Comparison of ENCODE assay signal across 9 mouse cellular contexts in genomic region chr11:36108970-36109731, GRCm38 (mm10).
DNase-seq lines count a peak whose midpoint lies in the region; ATAC-seq and TF ChIP-seq lines count a peak whose summit lies in the region.
"Had no signal": no experiment of that assay in that cellular context is flagged by ENCODE, and none has a peak within 500 bp of the region (broad histone marks: within the 10 kb centered on the region; RNA-seq: fewer than 3 reads in every experiment).

No protein-coding gene starts in this region.

- no peak for TF ChIP-seq POLR2A in kidney, adult 2 months (IDR thresholded peaks at IDR 0.05; ENCODE audit: low read depth, low read length)

- no peak for TF ChIP-seq CTCF in kidney, adult 2 months (conservative IDR thresholded peaks at IDR 0.05; ENCODE audit: insufficient read depth, insufficient read length, low read depth, low read length)

- H3K27me3 ChIP-seq in embryonic facial prominence, embryonic 13.5 days = no peaks in the 10 kb centered on the region
- no peaks in the 10 kb centered on the region for H3K27me3 ChIP-seq in kidney, adult 2 months (replicated peaks; ENCODE audit: control insufficient read depth, insufficient read depth, low read length)
- no peaks in the 10 kb centered on the region for H3K27me3 ChIP-seq in midbrain, embryonic 15.5 days (replicated peaks)

- H3K9me3 ChIP-seq in embryonic facial prominence, embryonic 13.5 days = no peaks in the 10 kb centered on the region
- no peaks in the 10 kb centered on the region for H3K9me3 ChIP-seq in midbrain, embryonic 15.5 days

- 0 out of 2 replicates have a peak overlapping the region, but pooled peaks have one; percentile 11 for H3K27ac ChIP-seq in embryonic facial prominence, embryonic 13.5 days
- H3K27ac ChIP-seq in kidney, adult 2 months (ENCODE audit: insufficient read depth, low read depth, low read length) = no peak overlapping the region
- peak overlapping the region; percentile 77 for H3K27ac ChIP-seq in midbrain, embryonic 15.5 days
- H3K27ac ChIP-seq: macrophage had no signal

- 0 out of 2 replicates have a peak, but pooled peaks cover 14% of the 10 kb centered on the region for H3K4me1 ChIP-seq in embryonic facial prominence, embryonic 13.5 days
- H3K4me1 ChIP-seq in kidney, adult 2 months (ENCODE audit: control insufficient read depth, insufficient read depth, low read length) = no peaks in the 10 kb centered on the region
- H3K4me1 ChIP-seq in midbrain, embryonic 15.5 days = peaks cover 43% of the 10 kb centered on the region

- no peak overlapping the region for H3K9ac ChIP-seq in embryonic facial prominence, embryonic 13.5 days
- H3K9ac ChIP-seq in midbrain, embryonic 15.5 days = no peak overlapping the region

- H3K4me3 ChIP-seq in embryonic facial prominence, embryonic 13.5 days = no peak overlapping the region
- H3K4me3 ChIP-seq in kidney, adult 2 months (ENCODE audit: insufficient read depth, low read depth, low read length) = no peak overlapping the region
- no peak overlapping the region for H3K4me3 ChIP-seq in midbrain, embryonic 15.5 days

- no peak for ATAC-seq in embryonic facial prominence, embryonic 13.5 days (ENCODE audit: insufficient number of reproducible peaks, insufficient read depth, low FRiP score, low TSS enrichment, low read depth)
- ATAC-seq in midbrain, embryonic 15.5 days (replicated peaks) = peak; percentile 61

- DNase-seq in adrenal gland, postnatal 10 days = peak; percentile 11
- DNase-seq in adrenal gland, adult 18-20 months (ENCODE audit: low spot score in 2 of 2) = no peak
- peak; percentile 65 for DNase-seq in kidney, adult 2 months
- DNase-seq in heart, postnatal 25 days (ENCODE audit: low spot score) = no peak
- no peak for DNase-seq in lung, postnatal 10 days
- no peak for DNase-seq in thymus, postnatal 25 days

- intact Hi-C loops in heart, postnatal 25 days (cut with DNase I) = no loop called here

- H3K4me2 ChIP-seq in embryonic facial prominence, embryonic 13.5 days = no peak overlapping the region
- no peak overlapping the region for H3K4me2 ChIP-seq in midbrain, embryonic 15.5 days

- H3K36me3 ChIP-seq in embryonic facial prominence, embryonic 13.5 days = no peaks in the 10 kb centered on the region
- no peaks in the 10 kb centered on the region for H3K36me3 ChIP-seq in kidney, adult 2 months (ENCODE audit: control insufficient read depth, insufficient read depth, low read length)
- no peaks in the 10 kb centered on the region for H3K36me3 ChIP-seq in midbrain, embryonic 15.5 days (replicated peaks)

- whole genome bisulfite sequencing in embryonic facial prominence, embryonic 13.5 days = 30% methylated on average over 12 of the region's 12 CpGs
- 40% methylated on average over 12 of the region's 12 CpGs for WGBS in kidney, adult 2 months
- WGBS in midbrain, embryonic 15.5 days = 12% methylated on average over 12 of the region's 12 CpGs

Comparison
In these comparisons a context has a peak if more than half of its experiments do, and no peak if none do; other contexts are left out.
1. DNase-seq: peak in adrenal gland, postnatal 10 days (single experiment) and kidney, adult 2 months (single experiment); none in adrenal gland, adult 18-20 months (0 of 2), heart, postnatal 25 days (single experiment), lung, postnatal 10 days (single experiment) and thymus, postnatal 25 days (single experiment).